Mouse (Mus musculus) heart, postnatal 4 days (tissue): ENCODE data around the gene Mcub. TPM values are rescaled to one million over a fixed set of nuclear protein-coding genes. Genes with fewer than 3 reads are reported as not detected.
A peak's percentile ranks its signal among the peaks of the same experiment; 100 is the strongest.

Experiments used
- DNase-seq: peaks from one replicate; pipeline ENCODE4 v3.0.0; 2021
- total RNA-seq, 2 experiments: library from RNA; stranded (reverse); gene quantifications; 2 replicates each; pipeline ENCODE4 v1.2.3; 2021

Gene Mcub
- total RNA-seq = 1 to 10 TPM; 1.1 to 1.4 TPM

GRCm38 (mm10) chr3:129969432-129970395 lies at the start of gene Mcub:
Mcub (minus strand) TSS chr3:129970206.
- DNase-seq = peak; percentile 41

DNA sequence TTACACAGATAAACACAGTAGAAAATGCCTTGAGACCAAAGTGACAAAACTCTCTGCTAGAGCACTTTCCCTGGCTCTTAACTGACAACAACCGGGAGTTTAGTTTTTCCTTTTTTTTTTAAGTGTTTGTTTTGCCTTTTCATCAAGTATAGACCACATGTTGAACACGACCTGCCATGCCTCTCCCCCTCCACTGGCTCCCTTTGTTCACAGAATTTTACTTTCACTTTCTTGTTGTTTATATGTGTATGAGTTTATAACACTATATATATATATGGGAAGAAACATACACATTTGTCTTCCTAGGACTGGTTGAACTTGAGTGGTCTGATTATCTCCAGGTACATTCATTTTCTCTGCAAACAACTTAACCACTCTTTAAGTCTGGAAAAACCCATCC lies 42.9 kb upstream of the Mcub start:
- DNase-seq = no peak

- DNase-seq = no peak
Observed at GRCm38 (mm10) chr3:130011236-130011635, 41.2 kb upstream of the Mcub start.

GRCm38 (mm10) chr3:130006141-130006540 lies 36.1 kb upstream of the Mcub start:
- no peak for DNase-seq

GRCm38 (mm10) chr3:130000926-130001325 lies 30.9 kb upstream of the Mcub start:
- no peak for DNase-seq

DNA sequence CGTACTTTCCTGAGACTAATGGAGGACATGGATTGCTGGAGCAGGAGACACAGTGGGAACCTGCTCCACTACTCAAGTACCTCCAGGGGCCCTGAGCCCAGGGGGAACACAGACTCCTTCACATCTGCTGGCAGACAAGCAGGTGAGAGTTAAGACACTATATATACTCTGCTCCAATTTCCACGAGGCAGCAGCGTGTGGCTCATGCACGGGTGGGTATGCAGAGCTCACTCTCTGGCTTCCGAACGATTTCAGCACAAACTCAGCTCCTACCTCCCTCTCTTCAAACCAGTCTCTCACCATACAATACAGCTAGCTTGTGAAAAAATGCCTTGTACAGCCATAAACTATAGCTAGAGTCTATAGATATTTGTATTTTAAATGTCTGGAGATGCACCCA lies 28.5 kb upstream of the Mcub start:
- DNase-seq = no peak

DNA sequence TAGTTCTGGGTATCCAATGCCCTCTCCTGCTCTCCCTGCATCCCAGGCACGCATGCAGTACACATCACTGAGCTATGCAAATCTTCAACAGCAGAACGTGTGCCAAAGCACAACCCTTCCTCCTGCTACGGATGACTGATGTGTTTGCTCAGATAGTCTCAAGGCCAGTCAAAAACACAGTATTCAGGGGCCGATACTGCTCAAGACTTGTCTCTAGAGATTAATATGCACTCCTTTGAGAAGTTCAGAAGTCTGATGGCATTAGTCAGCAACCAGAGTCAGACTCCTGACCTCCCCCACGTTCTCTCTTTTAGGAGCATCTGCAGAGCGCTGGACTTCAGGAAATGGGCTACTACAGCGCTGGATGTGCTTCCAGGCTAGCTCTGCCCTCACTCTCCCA lies 28.0 kb upstream of the Mcub start:
- DNase-seq = no peak

- DNase-seq = no peak
Observed at GRCm38 (mm10) chr3:129997324-129997723, 27.3 kb upstream of the Mcub start.

- DNase-seq = no peak
Observed at GRCm38 (mm10) chr3:129987297-129987696, 17.3 kb upstream of the Mcub start.

DNA sequence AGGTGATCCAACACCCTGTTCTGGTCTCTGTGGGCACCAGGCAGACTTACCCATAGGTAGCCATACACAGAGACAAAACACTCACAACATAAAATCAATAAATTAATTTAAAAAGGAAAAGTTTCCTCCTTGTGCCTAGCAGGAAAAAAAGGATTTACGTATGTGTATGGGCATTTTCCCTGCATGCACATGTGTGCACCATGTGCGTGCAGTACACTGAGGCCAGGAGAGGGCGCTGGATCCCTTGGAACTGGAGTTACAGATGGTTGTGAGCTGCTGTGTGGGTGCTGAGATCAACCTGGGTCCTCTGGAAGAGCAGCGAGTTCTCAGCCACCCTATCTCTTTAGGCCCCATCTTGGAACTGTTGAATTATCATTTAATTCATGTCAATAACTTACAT lies 15.3 kb upstream of the Mcub start:
- no peak for DNase-seq

GRCm38 (mm10) chr3:129984797-129985196 lies 14.8 kb upstream of the Mcub start:
- DNase-seq = no peak

GRCm38 (mm10) chr3:129982271-129982670 lies 12.3 kb upstream of the Mcub start:
- DNase-seq = no peak

DNA sequence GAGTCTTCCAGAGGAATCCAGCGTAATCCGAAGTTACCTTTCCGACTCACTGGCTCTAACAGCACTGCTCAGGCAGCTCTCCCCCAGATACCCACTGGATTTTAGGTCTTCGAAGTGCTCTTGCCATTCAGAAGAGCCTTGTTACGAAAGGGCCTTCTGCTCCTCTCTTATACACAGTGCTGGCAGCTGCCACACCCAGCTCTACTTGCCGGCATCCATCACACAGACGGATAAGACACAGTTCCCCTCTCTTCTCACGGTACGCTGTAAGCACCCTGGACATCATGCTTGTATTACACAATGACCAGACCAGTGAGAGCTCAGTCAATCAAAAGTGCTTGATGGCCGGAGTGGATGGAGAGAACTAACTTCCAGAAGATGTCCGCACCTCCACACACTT lies 11.8 kb upstream of the Mcub start:
- DNase-seq = no peak

GRCm38 (mm10) chr3:129979510-129979909 lies 9.5 kb upstream of the Mcub start:
- no peak for DNase-seq

- no peak for DNase-seq
Observed at GRCm38 (mm10) chr3:129978716-129979115, 8.7 kb upstream of the Mcub start.

- no peak for DNase-seq
Observed at GRCm38 (mm10) chr3:129976317-129976716, 6.3 kb upstream of the Mcub start.

DNA sequence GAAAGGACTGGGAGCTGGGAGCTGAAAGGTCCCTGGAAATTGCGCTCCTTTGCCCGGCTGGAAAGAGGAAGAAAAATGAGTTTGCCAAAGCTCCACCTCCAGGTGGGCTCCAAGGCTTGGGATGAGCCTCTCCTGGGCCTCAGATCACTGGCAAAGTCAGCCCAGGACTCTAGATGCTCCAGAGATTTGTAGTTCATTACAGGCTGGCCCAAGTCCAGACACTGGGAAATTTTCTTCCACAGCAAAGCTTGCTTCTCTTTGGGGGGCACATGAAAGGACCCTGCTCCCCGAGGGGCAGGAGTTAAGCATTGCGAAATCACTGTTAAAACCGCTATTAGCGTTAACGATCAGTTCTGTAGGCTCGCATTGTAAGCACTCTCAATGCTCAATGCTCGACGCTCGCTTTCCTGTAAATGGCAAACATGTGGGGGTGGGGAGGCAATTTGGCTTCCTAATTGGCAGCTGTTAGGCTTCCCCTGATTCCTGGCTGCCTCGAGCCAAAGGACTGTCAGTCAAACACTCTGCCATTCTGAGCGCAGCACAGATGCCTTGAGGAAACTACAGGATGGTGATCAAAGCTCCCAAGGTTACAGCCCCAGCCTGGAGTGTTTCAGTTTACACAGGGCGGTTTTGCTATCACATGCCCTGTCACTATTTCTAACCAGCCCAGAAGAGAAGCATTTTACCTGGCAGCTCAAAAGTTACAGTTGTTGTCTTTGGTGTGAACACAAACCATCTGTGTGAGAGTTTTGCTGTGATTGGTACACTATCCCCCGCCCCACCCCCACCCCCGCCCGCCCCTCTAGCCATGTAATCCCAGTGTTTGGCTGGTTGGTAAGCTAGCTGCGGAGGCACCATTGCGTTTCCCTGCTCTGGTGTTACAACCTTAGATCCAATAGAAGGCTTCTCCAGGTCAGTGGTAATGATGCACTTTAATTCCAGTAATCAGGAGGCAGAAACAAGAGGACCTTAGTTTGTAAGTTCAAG lies 816 bp upstream of the Mcub start:
- DNase-seq = peak; percentile 37

DNA sequence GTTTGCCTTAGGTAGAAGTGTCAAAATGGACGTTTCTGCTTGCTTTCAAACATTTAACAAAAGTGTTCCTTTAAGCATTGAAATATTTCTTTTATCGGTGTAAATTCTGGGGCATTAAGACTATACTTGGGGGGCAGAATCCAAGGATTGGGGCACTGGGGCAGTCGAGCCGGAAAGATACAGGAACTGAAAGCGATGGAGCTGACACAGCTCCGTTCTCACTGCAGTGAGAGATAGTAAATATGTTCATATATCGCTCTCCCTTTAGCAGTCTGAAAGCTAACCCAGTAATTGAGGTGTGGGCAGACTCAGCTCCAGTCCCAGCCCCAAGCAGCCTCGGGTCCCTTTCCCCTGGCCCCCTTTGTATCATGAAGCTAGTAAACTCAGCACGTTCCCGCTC lies 975 bp downstream of the Mcub start:
- no peak for DNase-seq

DNA sequence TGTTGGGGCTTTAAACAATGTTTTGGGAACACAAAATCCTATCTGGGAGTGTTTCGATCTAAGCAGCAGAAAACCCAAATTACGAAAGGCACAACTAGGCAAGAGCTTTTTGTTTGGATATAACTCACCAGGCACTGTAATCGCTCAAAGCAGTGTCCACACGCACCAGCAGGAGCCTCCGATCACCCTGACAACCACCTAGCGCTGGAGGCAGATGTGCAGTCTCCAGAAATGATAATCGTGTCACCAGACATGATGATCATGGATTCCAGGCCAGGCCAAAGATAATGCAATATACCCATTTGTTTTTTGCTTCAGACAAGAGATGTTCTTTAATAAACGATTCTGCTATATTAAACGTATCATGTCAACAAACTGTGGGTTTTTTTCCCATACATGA lies 2.1 kb downstream of the Mcub start:
- DNase-seq = no peak

DNA sequence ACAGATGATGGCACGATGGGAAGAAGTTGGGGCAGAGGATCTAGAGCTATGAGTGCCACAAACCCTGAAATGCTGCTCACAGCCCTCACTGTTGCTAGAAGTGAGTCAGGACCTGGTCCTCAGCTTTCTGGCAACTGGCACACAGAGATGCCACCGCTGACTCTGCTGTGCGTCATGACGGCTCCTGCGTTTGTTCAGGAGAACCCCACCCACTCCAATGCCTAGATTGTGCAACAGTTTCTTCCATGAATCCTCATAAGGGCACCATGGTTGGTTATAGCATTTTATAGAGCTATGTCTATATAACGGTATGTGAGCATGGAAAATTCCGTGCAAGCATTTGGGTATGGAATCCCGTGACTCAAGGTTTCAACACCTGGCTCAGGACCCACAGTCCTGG lies 5.3 kb downstream of the Mcub start:
- no peak for DNase-seq

- no peak for DNase-seq
Observed at GRCm38 (mm10) chr3:129962533-129962932, 7.5 kb downstream of the Mcub start.

- DNase-seq = no peak
Observed at GRCm38 (mm10) chr3:129953296-129953695, 16.7 kb downstream of the Mcub start.

DNA sequence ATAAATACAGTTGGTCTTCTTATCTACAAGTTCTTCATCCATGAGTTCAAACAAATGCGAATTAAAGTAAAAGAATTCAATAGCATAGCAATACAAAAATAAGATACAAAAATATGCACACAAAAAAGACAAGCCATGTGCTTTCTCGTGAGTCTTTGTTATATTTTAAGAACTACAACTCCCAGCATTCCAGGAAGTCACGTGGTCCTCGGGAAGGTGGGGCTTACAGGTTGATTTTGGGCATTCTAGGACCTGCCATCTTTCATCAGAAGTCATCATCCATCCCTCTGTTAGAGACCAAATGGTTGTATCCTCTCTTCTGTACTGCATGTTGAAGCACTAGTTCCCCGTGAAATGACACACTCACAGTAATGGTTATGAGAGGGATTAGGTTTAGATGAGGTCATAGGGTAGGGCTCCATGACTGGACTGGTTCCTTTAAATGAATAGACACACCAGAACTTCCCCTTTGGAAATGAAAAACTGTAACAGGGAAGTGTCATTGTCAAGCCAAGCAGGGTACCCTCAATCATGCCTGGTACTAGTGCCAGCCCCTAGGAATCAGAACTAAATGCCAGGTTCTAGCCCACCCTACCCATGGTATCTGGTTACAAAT lies 20.7 kb downstream of the Mcub start:
- DNase-seq = no peak
